Mouse (Mus musculus): ENCODE results near the gene E030030I06Rik.
"Not testable (repeated sequence)": the region's sequence is repeated elsewhere in the genome, so short reads cannot be mapped to it uniquely, and the experiment has no call there.

E030030I06Rik gene

DNA sequence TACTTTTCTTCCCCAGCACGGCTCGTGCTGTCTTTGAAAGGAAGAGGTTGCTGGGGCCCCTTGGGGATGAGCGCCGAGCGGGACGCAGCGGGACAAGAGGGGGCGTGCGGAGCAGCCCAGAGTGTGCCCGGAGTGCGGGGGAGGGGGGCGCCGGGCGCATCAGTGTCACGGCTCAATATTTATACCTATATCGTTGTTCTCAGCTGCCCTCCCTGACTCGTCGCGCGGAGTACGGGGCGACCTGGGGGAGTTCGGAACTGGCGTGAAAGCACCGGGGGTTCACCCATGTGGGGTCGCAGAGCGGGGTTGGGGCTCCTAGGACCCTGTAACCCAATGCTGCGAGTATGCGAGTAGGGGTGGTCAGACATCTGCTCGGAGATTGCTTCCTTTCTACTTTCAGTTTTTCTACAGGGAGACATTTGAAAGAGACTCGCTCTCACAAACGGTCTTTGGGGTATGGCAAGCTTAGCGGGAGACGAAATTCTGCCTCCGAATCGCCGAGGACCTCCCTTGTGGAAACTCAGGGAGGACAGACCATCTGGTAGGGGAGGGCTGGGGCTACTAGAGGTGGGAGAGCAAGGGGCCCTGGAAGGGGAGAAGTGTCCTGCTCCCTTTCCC, at the start of gene E030030I06Rik:
Gene E030030I06Rik, minus strand, starts transcription at position 198 of the 618 bp plus-strand sequence.
- DNase-seq (ENCODE audit: low spot score in 2 of 2) = no peak

DNA sequence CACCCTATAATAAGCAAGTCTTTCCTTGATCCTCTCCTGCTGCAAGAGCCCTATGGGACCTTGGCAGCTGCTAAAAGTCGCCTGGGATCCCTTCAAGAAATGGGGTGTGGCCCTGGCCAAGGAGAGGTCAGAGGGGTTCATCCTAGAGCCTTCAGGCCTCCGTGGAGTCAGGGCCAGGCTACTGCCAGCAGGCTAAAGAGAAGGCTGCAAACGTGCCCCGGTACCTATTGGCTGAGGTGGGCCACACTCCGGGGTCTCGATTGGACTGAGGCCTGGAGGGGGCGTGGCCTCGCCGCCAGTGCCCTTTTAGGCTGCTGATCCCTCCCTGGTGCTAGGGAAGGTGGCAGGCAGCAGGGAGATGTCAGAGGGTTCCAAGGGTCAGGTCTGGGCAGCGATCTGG, 42.0 kb upstream of the E030030I06Rik start:
- DNase-seq (ENCODE audit: low spot score in 2 of 2) = not testable (repeated sequence)

DNA sequence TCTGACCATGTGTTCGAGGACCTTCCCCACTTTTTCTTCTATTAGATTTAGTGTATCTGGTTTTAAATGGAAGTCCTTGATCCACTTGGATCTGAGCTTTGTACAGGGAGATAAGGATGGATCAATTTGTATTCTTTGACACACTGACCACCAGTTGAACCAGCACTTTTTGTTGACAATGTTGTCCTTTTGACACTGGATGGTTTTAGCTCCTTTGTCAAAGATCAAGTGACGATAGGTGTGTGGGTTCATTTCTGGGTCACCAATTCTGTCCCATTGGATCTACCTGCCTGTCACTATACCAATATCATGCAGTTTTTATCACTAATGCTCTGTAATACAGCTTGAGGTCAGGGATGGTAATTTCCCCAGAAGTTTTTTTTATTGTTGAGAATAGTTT, 27.4 kb upstream of the E030030I06Rik start:
- DNase-seq (ENCODE audit: low spot score in 2 of 2) = not testable (repeated sequence)

DNA sequence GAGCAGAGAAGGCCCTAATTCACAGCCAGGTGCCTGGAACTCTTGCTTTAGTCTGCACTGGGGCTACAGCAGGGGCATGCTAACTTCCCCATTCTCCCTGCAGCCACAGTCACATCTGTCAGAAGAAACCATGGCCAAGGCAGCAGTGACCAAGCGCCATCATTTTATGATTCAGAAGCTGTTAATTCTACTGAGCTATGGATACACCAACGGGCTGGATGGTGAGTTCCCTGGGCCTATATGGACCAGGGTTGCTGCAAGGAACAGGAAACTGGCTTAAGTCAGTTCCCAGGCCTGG, 25.1 kb upstream of the E030030I06Rik start:
- not testable (repeated sequence) for DNase-seq (ENCODE audit: low spot score in 2 of 2)

DNA sequence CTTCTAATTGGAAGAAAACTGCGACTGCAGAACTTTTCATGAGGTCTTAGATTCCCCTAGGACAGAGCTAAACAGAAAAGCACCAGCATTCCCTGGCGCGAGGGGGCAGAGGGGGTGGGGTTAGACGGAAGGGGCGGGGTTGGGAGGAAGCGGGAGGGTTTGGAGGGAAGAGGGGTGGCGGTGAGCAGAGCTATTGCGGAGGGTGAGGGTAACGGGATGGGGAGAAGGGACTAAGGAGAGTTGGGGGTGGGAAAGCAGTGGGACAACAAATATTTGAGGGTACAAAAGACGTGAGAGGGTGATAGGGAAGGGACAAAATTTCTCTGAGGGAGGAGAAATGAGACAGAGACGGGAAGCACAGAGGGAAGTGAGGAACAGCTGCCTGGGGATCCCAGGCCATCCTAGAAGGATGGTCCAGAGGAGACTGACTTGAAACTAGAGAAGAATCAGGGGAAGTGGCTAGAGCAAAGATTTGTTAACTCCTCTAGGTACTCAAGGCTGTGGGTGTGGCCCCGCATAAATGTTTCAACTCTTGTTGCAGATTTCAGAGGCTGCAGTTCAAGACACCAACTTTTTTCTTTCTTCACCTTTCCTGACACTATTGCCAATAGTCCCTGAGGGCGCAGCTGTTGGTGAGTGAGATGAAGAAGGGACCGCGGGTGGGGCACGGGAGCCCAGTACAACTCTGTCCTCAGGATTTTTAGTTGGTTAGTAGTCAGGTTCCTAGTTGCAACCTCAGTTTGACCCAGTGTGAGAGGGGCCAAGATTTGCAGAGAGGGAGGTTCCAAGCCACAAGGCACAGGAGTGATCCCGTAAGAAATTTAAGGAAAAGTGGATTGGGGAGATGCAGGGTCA, 24.5 kb upstream of the E030030I06Rik start:
- not testable (repeated sequence) for DNase-seq (ENCODE audit: low spot score in 2 of 2)

DNA sequence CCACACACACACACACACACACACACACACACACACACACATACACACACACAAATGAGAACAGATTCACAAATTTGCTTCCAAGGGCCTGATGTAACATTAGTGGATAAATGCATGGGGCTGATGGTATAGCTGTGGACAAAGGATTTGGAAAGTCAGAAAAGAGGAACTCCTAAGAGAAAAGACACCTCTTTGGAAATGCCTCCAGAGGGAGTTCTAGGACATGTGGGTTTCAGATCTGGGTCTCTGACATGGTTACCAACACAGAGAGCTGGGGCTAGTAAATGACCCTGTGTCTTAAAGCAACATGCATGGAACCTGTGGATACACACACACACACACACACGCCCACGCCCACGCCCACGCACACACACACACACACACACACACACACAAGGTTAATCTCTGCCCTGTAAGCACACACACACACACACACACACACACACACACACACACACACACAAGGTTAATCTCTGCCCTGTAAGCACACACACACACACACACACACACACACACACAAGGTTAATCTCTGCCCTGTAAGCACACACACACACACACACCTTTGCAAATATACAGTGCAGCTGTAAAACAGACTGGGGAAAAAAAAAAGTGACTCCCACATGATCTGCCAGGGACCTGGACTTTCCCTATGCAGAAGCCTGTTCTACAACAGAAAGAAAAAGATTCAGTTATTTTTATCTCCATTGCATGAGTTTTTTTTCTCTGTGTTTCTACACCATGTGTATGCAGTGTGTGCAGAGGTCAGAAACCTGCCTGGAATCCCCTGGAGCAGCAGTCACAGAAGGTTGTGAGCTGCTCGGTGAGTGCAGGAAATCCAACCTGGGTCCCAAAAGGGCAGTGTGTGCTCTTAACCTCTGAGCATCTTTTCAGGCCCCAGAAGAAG, 23.6 kb upstream of the E030030I06Rik start:
- DNase-seq (ENCODE audit: low spot score in 2 of 2) = not testable (repeated sequence)

DNA sequence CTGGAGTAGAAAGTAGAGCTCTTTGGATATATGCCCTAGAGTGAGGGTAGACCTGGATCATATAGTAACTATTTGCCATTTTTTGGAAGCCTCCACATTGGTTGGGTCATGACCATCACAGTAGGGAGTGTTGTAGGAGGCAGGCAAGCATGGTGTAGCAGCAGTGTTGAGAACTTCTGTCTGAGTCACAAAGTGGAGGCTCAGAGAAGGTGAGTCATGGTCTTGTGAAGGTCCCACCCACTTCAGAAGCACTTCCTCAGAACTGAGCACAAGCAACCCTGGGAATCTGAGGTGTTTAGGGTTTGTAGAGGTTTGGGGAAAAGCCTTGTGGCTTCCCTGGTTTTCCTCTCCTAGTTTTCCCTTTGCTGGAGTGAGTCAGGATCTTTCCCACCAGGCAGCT, 20.0 kb upstream of the E030030I06Rik start:
- not testable (repeated sequence) for DNase-seq (ENCODE audit: low spot score in 2 of 2)

DNA sequence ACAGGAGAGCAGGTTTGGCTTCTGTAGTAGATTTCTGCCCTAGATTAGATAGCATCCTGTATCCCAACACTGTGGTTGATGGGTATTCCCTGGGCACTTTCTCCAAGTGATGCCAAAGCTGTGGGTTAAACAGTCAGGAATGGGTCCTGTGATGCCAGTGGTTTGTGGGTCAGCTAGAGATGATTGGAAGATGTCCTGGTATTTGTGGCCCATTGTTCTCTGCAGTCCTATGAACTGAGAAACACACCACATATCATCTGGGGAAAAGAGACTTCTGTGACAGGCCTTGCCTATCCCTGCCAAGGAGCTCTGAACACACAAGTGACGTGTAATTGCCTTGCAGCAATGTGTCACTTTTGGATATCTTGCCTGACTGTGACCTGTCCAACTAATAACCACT, 18.0 kb upstream of the E030030I06Rik start:
- not testable (repeated sequence) for DNase-seq (ENCODE audit: low spot score in 2 of 2)

DNA sequence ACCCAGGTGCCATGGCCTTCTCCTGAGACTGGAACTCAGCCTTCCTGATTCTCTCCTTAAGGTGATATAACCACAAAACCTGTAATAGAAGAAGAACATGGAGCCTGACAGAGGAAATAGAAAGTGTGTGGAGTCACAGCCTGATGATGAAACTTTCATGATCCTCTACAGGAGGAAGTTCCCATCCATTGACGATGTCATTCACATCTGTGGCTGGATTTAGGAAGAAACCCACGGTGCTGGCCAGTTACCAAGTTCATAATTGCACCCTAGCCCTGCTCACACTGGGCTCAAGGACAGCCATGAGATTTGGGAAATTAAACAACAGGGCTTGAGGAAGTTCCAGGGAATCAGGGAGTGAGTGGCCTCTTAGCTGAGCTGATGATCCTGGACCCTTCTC, 17.0 kb upstream of the E030030I06Rik start:
- DNase-seq (ENCODE audit: low spot score in 2 of 2) = not testable (repeated sequence)

DNA sequence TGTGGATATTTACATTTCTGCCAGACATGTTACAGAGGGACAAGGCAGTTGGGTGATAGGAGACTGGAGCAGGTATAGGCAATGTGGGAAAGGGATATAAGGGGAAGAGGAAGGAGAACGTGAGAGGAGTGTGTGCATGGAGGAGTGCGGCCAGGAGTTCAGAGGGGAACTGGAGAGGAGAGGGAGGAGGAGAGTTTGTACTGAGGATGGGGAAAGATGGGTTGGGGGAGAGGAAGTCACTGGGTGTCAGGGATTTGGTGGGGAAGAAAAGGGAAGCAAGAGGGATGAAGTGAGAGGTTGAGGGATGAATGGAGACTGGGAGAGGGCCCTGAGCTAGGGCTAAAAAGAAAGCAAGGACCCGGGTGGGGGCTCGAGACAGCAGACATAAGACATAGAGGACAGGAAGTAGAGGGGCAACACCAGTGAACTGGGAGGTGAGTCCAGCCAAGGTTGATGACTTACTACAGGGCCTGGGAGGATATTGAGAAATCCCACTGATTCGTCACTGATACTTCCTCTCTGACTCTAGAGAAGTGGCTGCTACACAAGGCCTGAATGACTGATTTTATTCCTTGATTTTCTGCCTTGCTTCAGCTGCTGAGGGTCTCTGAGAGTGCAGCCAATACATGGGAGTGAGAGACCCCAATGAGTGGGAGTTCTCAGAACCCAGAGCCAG, 16.4 kb upstream of the E030030I06Rik start:
- DNase-seq (ENCODE audit: low spot score in 2 of 2) = not testable (repeated sequence)

DNA sequence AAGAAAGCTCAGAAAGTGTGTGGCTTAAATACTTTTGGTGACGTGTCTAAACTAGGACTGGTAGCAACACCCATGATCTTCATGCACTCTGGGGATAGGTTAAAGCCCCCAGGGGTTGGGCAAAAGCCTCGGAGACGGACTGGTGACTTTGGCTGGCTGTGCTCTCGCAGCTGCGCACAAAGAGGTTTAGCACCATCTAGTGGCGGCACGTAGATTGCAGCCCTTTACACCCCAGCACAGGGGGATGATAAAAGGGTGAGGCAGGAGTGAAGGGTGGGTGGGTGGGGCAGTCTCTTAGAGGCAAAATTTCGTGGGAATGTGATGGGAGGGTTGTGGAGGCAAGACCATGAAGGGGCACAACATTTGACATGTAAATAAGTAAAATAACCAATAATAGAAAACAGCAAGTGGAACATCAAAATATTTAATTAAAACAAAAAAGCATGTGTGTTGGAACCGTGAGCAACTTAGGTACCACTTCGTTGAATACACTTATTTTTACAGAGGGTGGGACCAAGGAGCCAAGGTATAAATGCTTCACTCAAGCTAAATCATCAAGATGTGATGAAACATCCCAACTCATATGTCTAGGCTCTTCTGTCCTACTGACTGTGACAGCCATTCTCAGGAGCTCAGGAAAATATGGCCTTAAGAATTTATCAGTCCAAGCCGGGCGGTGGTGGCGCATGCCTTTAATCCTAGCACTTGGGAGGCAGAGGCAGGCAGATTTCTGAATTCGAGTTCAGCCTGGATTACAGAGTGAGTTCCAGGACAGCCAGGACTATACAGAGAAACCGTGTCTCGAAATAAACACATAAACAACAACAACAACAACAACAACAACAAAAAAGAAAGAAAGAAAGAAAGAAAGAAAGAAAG, 14.9 kb upstream of the E030030I06Rik start:
- peak; percentile 46 to 73 for DNase-seq (ENCODE audit: low spot score in 2 of 2)

DNA sequence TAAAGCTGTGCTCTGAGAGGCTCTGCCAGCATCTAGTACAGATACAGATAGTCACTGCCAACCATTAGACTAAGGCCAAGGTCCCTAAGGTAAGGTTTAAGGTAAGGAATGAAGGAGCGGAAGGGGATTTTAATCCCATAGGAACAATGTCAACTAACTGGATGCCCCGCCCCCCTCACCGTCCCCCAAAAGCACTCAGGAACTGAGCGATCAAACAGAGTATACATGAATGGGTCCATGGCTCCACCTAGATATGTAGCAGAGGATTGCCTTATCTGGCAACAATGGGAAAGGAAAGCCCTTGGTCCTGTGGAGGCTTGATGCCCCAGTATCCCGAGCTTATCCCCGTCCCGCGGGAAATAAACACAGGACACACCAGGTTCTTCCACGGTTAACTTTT, 14.2 kb upstream of the E030030I06Rik start:
- DNase-seq (ENCODE audit: low spot score in 2 of 2) = not testable (repeated sequence)

DNA sequence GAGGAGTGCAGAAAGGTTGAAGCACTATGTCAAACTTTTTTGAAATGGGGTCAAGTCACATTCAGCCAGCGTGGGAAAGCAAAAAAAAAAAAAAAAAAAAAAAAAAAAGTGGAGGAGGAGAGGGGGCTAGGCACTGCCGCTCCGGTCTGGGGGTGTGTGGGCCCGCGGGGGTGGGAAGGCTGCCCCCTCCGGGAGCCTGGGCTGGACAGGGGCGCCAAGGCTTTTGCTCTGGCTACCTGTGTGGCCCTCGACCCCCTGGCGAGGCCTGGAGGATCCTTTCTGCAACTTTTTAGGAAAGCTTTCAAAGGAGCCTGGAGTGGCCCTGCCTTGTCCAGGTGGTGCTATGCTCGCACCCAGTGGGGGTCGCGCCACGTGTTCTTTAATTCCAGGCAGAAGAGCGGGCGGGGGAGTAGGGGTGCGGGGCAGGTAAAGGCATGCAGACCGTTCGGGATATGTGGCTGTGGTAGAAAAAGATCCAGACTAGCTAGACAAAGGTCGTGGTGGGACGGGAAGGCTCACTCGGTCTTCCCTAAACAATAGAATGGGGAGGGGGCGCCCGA, 10.6 kb upstream of the E030030I06Rik start:
- DNase-seq (ENCODE audit: low spot score in 2 of 2) = no peak

DNA sequence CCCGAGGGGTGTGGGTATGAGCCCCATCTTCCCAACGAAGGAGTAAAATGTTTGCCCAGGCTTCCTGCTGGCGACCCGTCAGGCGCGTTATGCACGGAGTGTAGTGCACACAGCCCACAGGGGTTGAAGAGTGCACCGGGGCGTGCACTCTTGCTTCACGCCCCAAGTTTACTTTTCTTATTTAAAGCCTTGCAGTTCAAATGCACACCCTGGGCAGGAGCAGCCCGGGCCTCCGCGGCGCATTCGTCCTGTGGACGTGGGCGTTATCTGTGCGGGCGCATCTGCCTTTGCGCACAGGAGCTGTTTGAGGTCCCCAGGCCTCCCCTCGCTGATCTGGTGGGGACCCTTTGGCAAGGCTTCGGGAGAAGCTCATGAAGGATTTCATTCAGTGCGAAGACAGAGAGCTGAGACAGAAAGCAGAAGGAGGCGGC, 10.1 kb upstream of the E030030I06Rik start:
- no peak for DNase-seq (ENCODE audit: low spot score in 2 of 2)

DNA sequence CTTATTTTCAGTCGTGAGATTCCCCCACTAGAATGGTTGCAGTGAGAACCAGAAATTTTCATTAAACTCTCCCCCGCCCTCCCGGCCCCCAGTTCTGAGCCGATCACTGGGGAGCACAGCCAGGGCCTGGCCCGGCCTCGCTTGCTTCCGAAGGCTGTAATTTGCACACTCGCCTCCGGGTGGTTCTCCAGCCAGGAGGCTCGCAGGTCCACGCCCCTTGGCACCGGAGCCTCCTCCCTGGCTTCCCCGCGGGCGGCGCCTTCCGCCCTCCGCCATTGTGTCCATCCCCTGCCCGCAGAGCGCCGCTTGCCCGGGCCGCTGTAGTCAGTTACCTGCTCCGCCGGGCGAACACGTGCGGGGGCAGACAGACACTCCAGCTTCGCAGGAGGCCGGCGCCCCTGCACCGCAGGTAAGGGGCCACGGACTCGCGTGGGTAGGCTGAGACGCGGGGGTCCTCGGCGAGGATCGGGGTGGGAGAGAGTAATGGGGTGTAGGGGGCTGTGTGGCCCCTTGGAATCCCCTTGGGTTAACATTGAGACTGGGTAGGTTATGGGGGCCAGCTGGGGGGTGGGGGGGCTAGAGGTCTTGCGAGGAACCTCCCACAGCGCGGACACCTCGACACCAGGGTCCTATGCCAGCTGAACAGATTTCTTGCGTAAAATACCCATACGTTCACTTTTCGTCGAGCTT, 9.4 kb upstream of the E030030I06Rik start, which contains the start of the genes Raet1e and H60b:
Gene Raet1e, plus strand, starts transcription at position 260 of the 690 bp plus-strand sequence.
Gene H60b, plus strand, starts transcription at position 277 of the 690 bp plus-strand sequence.
- not testable (repeated sequence) for DNase-seq (ENCODE audit: low spot score in 2 of 2)

DNA sequence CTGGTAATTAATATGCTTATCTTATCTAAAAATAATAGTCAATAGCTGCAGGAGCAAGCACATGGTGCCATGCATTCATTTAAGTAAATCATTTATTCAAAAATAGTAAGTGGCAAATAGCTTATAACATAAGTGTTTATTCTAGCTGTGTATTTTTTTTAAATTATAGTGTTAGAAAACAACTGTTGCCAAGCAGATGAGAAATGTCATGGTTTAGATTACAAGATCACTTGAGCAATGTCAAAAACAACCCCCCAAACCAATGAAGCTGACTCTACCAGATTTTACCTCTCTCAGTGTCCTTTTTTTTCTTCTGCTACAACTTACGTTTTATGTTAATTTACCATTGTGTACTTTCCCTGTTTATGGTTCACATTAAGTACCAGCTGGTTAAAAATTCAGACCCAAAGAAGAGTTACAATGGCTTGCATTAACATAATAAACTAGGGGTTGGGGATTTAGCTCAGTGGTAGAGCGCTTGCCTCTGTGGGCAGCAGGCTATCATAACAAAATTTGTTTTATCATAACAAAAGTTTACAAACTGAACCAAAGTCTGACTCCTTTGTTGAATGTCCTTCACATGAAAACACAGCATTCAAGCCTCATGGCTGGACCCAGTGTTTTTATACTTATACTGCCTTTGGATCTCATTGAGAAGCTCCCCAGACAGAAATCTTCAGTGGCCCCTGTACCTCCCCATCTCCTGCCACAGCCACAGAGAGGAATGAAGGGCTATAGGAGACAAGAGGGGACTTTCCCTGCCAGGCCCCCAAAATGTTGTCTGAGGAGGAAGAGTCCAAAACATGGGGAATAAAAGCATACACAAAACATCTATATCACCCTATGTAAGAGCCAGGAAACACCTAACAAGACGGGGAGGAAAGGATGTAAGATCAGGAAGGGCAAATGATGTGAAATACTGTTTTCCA, 6.1 kb upstream of the E030030I06Rik start:
- DNase-seq (ENCODE audit: low spot score in 2 of 2) = no peak

DNA sequence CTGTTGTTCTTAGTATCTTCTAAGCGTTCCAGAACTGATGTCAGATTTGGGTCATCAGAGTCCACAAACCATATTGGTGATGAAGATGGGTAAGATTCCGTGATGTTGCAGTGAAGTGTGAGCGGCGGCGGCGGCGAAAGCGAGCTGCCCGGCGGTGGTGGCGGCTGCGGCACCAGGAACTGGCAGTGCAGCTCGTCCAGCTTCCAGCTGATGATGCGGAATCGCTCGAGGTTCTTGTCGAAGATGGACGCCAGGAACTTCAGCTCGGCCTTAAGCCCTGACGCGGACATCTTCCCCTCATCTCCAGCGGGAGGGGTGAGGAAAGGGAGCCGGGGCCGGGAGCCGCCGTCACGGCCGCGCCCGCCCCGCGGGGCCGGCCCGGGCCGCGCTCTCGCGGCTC, 5.1 kb upstream of the E030030I06Rik start:
- DNase-seq (ENCODE audit: low spot score in 2 of 2) = not testable (repeated sequence)

DNA sequence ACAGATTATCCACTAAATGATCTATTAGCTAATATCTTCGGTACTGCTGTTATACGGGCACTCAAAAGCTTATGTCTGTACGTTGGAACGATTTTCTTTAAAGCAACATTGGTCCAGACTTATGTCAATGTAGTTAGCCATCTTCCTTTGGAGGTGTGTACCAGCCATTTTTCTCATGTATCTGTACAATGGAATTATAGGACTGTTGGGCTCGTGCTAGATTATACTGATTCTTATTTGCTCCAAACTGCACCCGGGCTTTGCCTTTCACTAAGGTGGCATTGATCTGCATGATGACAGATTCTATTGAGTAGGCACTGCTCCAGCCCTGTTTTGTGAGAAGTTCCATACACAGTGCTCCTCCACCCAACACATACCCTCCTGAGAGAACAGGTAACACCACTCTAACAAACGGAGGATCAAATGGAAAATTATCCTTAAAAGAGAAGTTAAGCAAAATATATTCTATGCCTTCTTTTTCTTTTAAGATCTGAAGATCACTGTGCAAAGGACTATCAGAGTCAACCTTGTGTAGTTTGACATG, 4.1 kb upstream of the E030030I06Rik start:
- not testable (repeated sequence) for DNase-seq (ENCODE audit: low spot score in 2 of 2)

All from thymus, postnatal 10 days (tissue).